Mouse (Mus musculus) layer of hippocampus, adult 6 months (tissue): ENCODE measurements around the gene Gm17651. TPM values are rescaled to one million over a fixed set of nuclear protein-coding genes. Genes with fewer than 3 reads are reported as not detected.

Source experiments
- long read RNA-seq, 2 experiments: library from polyadenylated mRNA; unstranded; transcript quantifications; one replicate each; pipeline ENCODE4 v2.0.0; 2019 to 2020
- microRNA-seq: library from miRNA; unstranded; fragments of <30 nt; microRNA quantifications from one replicate; pipeline ENCODE4 v1.2.0, GENCODE M21; 2020
- polyA plus RNA-seq: library from polyadenylated mRNA; unstranded; fragments of <200 nt; fragmentation: Nextera tagmentation; gene quantifications from 2 replicates; pipeline ENCODE4 v1.2.3, GENCODE M21; 2021

Gene Gm17651
- polyA plus RNA-seq: not detected in 2 replicates
- long read RNA-seq, experiment 1: 0 reads
- long read RNA-seq, experiment 2: 0 reads

DNA sequence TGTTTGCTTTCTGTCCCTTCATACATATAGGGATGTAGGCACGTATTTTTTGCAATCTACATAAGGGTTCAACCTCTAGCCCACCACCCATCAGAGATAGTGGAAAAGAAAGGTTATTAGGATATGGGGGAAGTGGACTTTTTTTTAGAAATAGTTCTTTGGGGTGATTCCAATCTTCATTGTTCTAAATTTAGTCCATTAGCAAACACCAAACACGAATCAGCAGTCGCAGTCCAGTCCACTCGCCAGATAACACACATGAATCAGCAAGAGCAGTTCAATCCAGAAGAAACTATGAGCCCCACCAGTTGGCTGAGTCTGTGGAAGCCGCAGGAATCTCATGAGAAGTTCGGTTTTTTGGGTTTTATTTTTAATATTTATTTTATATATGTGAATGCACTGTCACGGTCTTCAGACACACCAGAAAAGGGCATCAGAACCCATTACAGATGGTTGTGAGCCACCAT, at the start of gene Gm17651:
Gm17651 (minus strand) TSS at position 51 of the 467 bp plus-strand sequence.

GRCm38 (mm10) chr3:97657655-97658411, 16.7 kb downstream of the Gm17651 start, which contains the start of gene Prkab2:
Gene Prkab2, plus strand, starts transcription at chr3:97658193.

DNA sequence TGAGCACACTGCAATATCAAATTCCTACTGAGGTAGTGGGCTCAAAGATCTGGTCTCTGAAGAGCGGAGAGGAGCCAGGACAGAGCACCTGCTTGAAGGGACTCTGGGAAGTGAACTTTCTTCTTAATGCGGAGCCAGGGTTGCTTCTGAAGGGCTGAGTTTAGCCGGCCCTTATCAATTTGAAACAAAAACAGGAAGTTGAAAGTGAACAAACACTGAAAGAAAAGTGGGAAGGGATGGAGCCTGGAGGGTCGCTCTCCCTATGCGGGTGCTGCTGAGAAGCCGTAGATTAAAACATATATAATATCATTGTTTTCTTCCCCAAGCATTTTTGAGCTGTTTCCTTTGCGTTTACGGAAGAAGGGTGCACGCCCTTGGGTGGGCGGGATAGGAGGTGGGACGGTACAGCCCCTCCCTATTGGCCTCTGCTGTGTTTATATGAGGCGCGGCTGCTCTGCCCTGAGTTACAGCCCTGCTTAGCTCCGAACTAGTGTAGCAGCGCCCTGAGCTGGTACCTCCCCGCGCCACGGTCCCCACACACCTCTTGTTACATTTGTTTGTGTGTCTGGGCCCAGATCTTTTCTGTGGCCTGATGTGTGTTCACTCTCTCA, 46.0 kb downstream of the Gm17651 start, which contains the start of gene Fmo5:
Fmo5 (plus strand) TSS at position 414 of the 611 bp plus-strand sequence.

Small RNAs within 50 kb of the gene (microRNA-seq; reads per million reads assigned to microRNA genes)
- gene Mir7225: not detected

Other genes with a start within 250 kb of the Gm17651 start
- gene Chd1l, start 64.5 kb downstream of the Gm17651 start, polyA plus RNA-seq: 6.4 and 6.6 TPM in 2 replicates
- 4.2 and 4.4 TPM in 2 replicates for gene Fmo5, start 45.9 kb downstream of the Gm17651 start, polyA plus RNA-seq
- gene Prkab2, start 16.5 kb downstream of the Gm17651 start, polyA plus RNA-seq: 3.8 and 5.0 TPM in 2 replicates
- 32.4 and 39.7 TPM in 2 replicates for gene Pde4dip, start 214.0 kb upstream of the Gm17651 start, polyA plus RNA-seq
- 57.6 and 59.3 TPM in 2 replicates for gene Sec22b, start 226.5 kb upstream of the Gm17651 start, polyA plus RNA-seq